Mouse (Mus musculus) neural tube, embryonic 11.5 days (tissue): ENCODE data around the gene Msantd1. TPM values are rescaled to one million over a fixed set of nuclear protein-coding genes. Genes with fewer than 3 reads are reported as not detected.
A peak's percentile ranks its signal among the peaks of the same experiment; 100 is the strongest.

Experiments used
- ATAC-seq: fragments of 200-750 bp; cut with Nextera tagmentation; 2 replicates; pipeline ENCODE4 v1.8.0; 2017; ENCODE audit warnings: moderate number of reproducible peaks, mild to moderate bottlenecking, moderate TSS enrichment, moderate library complexity; ENCODE audit not compliant: insufficient read depth, low FRiP score, low TSS enrichment
- DNase-seq: peaks from one replicate; pipeline ENCODE4 v3.0.0-alpha.2; 2015; ENCODE audit warnings: low spot score
- H3K27ac ChIP-seq: fragments of 300-500 bp; sonication (generic); 2 replicates; pipeline ENCODE4 v1.5.1; 2014; ENCODE audit warnings: low read depth, mild to moderate bottlenecking, low read length
- H3K27me3 ChIP-seq: fragments of 300-500 bp; sonication (generic); 2 replicates; pipeline ENCODE4 v1.6.1; 2014; ENCODE audit warnings: mild to moderate bottlenecking, low read length, mixed read lengths; ENCODE audit not compliant: control insufficient read depth, insufficient read depth
- H3K36me3 ChIP-seq: fragments of 300-500 bp; sonication (generic); 2 replicates; pipeline ENCODE4 v1.6.1; 2014; ENCODE audit warnings: mild to moderate bottlenecking, low read length, moderate library complexity, mixed read lengths; ENCODE audit not compliant: control insufficient read depth, insufficient read depth
- H3K4me1 ChIP-seq: fragments of 300-500 bp; sonication (generic); 2 replicates; pipeline ENCODE4 v1.6.1; 2014; ENCODE audit warnings: low read length, mixed read lengths; ENCODE audit not compliant: control insufficient read depth, insufficient read depth
- H3K4me2 ChIP-seq: fragments of 300-500 bp; sonication (generic); 2 replicates; pipeline ENCODE4 v1.6.1; 2014; ENCODE audit warnings: low read depth, mild to moderate bottlenecking, moderate library complexity
- H3K4me3 ChIP-seq: fragments of 300-500 bp; sonication (generic); 2 replicates; pipeline ENCODE4 v1.5.1; 2014; ENCODE audit warnings: low read depth, low read length
- H3K9ac ChIP-seq: fragments of 300-500 bp; sonication (generic); 2 replicates; pipeline ENCODE4 v1.6.1; 2014; ENCODE audit warnings: mild to moderate bottlenecking, low read length
- H3K9me3 ChIP-seq: fragments of 300-500 bp; sonication (generic); 2 replicates; pipeline ENCODE4 v1.6.1; 2016; ENCODE audit warnings: low read length; ENCODE audit not compliant: control insufficient read depth
- WGBS: fragments of 180-500 bp; shearing (Covaris S2); extraction: QIAGEN DNeasy Blood & Tissue Kit; methylation state at CpG from one replicate; pipeline ENCODE4 v1.1.7; 2014; 5-methylcytosine and 5-hydroxymethylcytosine counted together
- polyA plus RNA-seq: library from polyadenylated mRNA; unstranded; fragments of >200 nt; fragmentation: Nextera tagmentation; extraction: Ambion mirVana; gene quantifications from 2 replicates; pipeline ENCODE4 v1.2.1, GENCODE M21; 2014

The Msantd1 gene
- polyA plus RNA-seq, 1 experiment from 2014 or later = 2.9 TPM

GRCm38 (mm10) chr5:34902371-34902770 lies 5.4 kb upstream of the Msantd1 start:
- Histone ChIP-seq H3K4me2 (no peak overlapping the region), H3K27ac (no peak overlapping the region), H3K9ac (no peak overlapping the region), H3K9me3 (no peaks in the 10 kb centered on the region), H3K36me3 (peaks cover 18% of the 10 kb centered on the region), H3K27me3 (no peaks in the 10 kb centered on the region), H3K4me3 (no peak overlapping the region), H3K4me1 (no peaks in the 10 kb centered on the region)
- DNase-seq = no peak
- ATAC-seq = no peak

GRCm38 (mm10) chr5:34902811-34903385 lies 4.9 kb upstream of the Msantd1 start:
- no peaks in the 10 kb centered on the region for H3K9me3 ChIP-seq
- H3K36me3 ChIP-seq = peaks cover 18% of the 10 kb centered on the region
- WGBS = 97% methylated on average over 5 of the region's 5 CpGs
- H3K4me2 ChIP-seq = no peak overlapping the region
- H3K4me1 ChIP-seq = no peaks in the 10 kb centered on the region
- no peak for ATAC-seq
- no peaks in the 10 kb centered on the region for H3K27me3 ChIP-seq
- H3K27ac ChIP-seq = no peak overlapping the region
- no peak overlapping the region for H3K9ac ChIP-seq
- no peak for DNase-seq
- no peak overlapping the region for H3K4me3 ChIP-seq

GRCm38 (mm10) chr5:34904412-34904811 lies 3.4 kb upstream of the Msantd1 start:
- ATAC-seq = no peak
- Histone ChIP-seq H3K9ac (no peak overlapping the region), H3K4me1 (no peaks in the 10 kb centered on the region), H3K27ac (no peak overlapping the region), H3K9me3 (no peaks in the 10 kb centered on the region), H3K4me2 (no peak overlapping the region), H3K36me3 (peaks cover 19% of the 10 kb centered on the region), H3K27me3 (no peaks in the 10 kb centered on the region), H3K4me3 (no peak overlapping the region)
- DNase-seq = no peak

DNA sequence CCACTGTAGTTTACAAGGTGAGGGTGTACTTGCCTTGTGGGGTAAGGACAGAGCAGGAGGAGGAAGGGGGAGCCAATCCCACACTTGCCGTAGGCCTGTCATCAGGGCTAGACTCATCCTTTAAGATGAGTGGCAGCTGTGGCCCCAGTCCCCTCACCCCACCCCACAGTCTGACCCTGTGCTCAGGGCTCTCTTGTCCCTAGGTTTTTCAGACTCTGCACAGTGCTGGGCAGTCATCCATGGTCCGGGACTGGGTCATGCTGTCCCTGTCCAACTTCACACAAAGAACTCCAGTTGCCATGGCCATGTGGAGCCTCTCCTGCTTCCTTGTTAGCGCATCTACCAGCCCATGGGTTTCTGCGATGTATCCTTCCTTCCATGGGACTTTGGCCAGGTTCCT lies 582 bp upstream of the Msantd1 start:
- Histone ChIP-seq H3K9ac (no peak overlapping the region), H3K4me2 (no peak overlapping the region), H3K36me3 (peaks cover 14% of the 10 kb centered on the region), H3K27me3 (no peaks in the 10 kb centered on the region), H3K4me3 (no peak overlapping the region), H3K9me3 (no peaks in the 10 kb centered on the region), H3K27ac (no peak overlapping the region), H3K4me1 (no peaks in the 10 kb centered on the region)
- DNase-seq (no peak), ATAC-seq (no peak)
- 93% methylated on average over 4 of the region's 4 CpGs for WGBS

- 86% methylated on average over 9 of the region's 9 CpGs for WGBS
- Histone ChIP-seq H3K27ac (no peak overlapping the region), H3K9ac (no peak overlapping the region), H3K4me3 (no peak overlapping the region), H3K9me3 (no peaks in the 10 kb centered on the region), H3K4me2 (no peak overlapping the region), H3K4me1 (no peaks in the 10 kb centered on the region), H3K27me3 (no peaks in the 10 kb centered on the region), H3K36me3 (peaks cover 14% of the 10 kb centered on the region)
- ATAC-seq (no peak), DNase-seq (no peak)
Measured at GRCm38 (mm10) chr5:34908726-34909633, 1.2 kb downstream of the Msantd1 start.

GRCm38 (mm10) chr5:34909634-34910503 lies 2.1 kb downstream of the Msantd1 start:
- H3K27me3 ChIP-seq = no peaks in the 10 kb centered on the region
- H3K4me3 ChIP-seq = no peak overlapping the region
- no peaks in the 10 kb centered on the region for H3K9me3 ChIP-seq
- DNase-seq (no peak), ATAC-seq (no peak)
- H3K9ac ChIP-seq = no peak overlapping the region
- H3K27ac ChIP-seq = no peak overlapping the region
- no peak overlapping the region for H3K4me2 ChIP-seq
- 93% methylated on average over 1 of the region's 1 CpGs for WGBS
- H3K4me1 ChIP-seq = no peaks in the 10 kb centered on the region
- H3K36me3 ChIP-seq = peaks cover 14% of the 10 kb centered on the region

GRCm38 (mm10) chr5:34910504-34910815 lies 2.6 kb downstream of the Msantd1 start:
- no peaks in the 10 kb centered on the region for H3K9me3 ChIP-seq
- H3K27me3 ChIP-seq = no peaks in the 10 kb centered on the region
- whole genome bisulfite sequencing = 77% methylated on average over 4 of the region's 4 CpGs
- H3K36me3 ChIP-seq = peaks cover 10% of the 10 kb centered on the region
- DNase-seq (no peak), ATAC-seq (no peak)
- H3K27ac ChIP-seq = no peak overlapping the region
- H3K4me3 ChIP-seq = no peak overlapping the region
- no peak overlapping the region for H3K4me2 ChIP-seq
- H3K9ac ChIP-seq = no peak overlapping the region
- no peaks in the 10 kb centered on the region for H3K4me1 ChIP-seq

DNA sequence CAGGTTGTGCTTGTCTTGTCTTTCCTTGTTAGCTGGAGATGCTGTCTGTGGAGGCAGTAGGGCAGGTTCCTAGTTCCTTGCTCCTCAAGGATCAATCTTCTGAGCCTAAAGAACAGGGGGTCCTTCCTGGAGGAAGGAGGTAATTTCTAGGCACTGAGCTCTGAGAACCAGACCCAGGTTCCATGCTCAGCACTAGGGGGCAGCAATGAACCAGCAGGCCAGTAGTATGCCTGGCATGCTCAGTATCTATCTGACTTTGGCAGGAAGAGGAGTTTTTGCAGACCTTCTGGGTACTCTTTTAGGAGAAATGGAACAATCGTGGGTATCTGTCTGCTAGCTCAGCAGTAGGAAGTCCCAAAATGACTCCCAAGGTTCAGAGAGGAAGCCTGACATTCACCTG lies 8.0 kb downstream of the Msantd1 start:
- Histone ChIP-seq H3K4me2 (no peak overlapping the region), H3K27me3 (no peaks in the 10 kb centered on the region), H3K4me3 (no peak overlapping the region), H3K36me3 (no peaks in the 10 kb centered on the region), H3K9me3 (no peaks in the 10 kb centered on the region), H3K27ac (no peak overlapping the region), H3K9ac (no peak overlapping the region), H3K4me1 (peaks cover 4% of the 10 kb centered on the region; the same call in 1 of the 2 replicates)
- DNase-seq (peak; percentile 75), ATAC-seq (no peak)
- WGBS = 35% methylated on average over 1 of the region's 1 CpGs
